Mouse (Mus musculus): ENCODE measurements at regions not wholly inside any gene's neighbourhood (a gene's known extent, or its start where the extent isn't known, plus 50 kb on each side); places are given as distances from the start of the nearest gene placed in this dataset.

GRCm38 (mm10) chr4:82099970-82100368 lies 605.6 kb downstream of the Nfib start:
- Histone ChIP-seq H3K79me2 (ENCODE audit: control insufficient read depth, insufficient read depth, low read length, poor library complexity) (no peaks in the 10 kb centered on the region), H3K36me3 (ENCODE audit: control insufficient read depth in 1 of 2, insufficient read depth in 2 of 2, low read length in 2 of 2) (no peaks in the 10 kb centered on the region), H3K9me3 (replicated peaks; ENCODE audit: insufficient read depth, low read length) (no peaks in the 10 kb centered on the region), H3K9ac (ENCODE audit: control insufficient read depth, low read depth, low read length, poor library complexity, severe bottlenecking) (no peak overlapping the region), H3K4me1 (ENCODE audit: control insufficient read depth in 1 of 2, insufficient read depth in 2 of 2, low read length in 2 of 2) (no peaks in the 10 kb centered on the region), H3K27me3 (ENCODE audit: control insufficient read depth in 1 of 2, insufficient read depth in 2 of 2, low read length in 2 of 2) (no peaks in the 10 kb centered on the region), H3K4me3 (ENCODE audit: control insufficient read depth in 1 of 2, insufficient read depth in 1 of 2, low read depth in 2 of 2, low read length in 2 of 2) (no peak overlapping the region), H3K27ac (ENCODE audit: control insufficient read depth, low read depth, low read length) (no peak overlapping the region)
- no peak for DNase-seq (ENCODE audit: low read depth, low spot score)
- no peak for TF ChIP-seq BHLHE40 (IDR thresholded peaks at IDR 0.05; ENCODE audit: borderline replicate concordance, low read depth, low read length)
- TF ChIP-seq SMC3 (IDR thresholded peaks at IDR 0.05; ENCODE audit: low read depth, low read length) = no peak

GRCm38 (mm10) chr4:82098986-82099969 lies 606.3 kb downstream of the Nfib start:
- TF ChIP-seq ZC3H11A (IDR thresholded peaks at IDR 0.05; ENCODE audit: low read depth, low read length) (no peak), HCFC1 (IDR thresholded peaks at IDR 0.05; ENCODE audit: low read depth, low read length) (no peak), TCF12 (IDR thresholded peaks at IDR 0.05; ENCODE audit: low read depth, low read length) (no peak), CHD1 (IDR thresholded peaks at IDR 0.05; ENCODE audit: low read depth, low read length) (no peak), RAD21 (IDR thresholded peaks at IDR 0.05; ENCODE audit: low read depth, low read length) (no peak), GATA1 (IDR thresholded peaks at IDR 0.05; ENCODE audit: low read depth, low read length) (no peak), MYB (IDR thresholded peaks at IDR 0.05; ENCODE audit: low read depth, low read length) (no peak), UBTF (IDR thresholded peaks at IDR 0.05; ENCODE audit: borderline replicate concordance, insufficient read depth, low read depth, low read length) (no peak)
- no peak overlapping the region for H3K4me3 ChIP-seq (ENCODE audit: control insufficient read depth in 1 of 2, insufficient read depth in 1 of 2, low read depth in 2 of 2, low read length in 2 of 2)
- H3K9ac ChIP-seq (ENCODE audit: control insufficient read depth, low read depth, low read length, poor library complexity, severe bottlenecking) = no peak overlapping the region
- no peaks in the 10 kb centered on the region for H3K79me2 ChIP-seq (ENCODE audit: control insufficient read depth, insufficient read depth, low read length, poor library complexity)
- H3K4me1 ChIP-seq (ENCODE audit: control insufficient read depth in 1 of 2, insufficient read depth in 2 of 2, low read length in 2 of 2) = no peaks in the 10 kb centered on the region
- no peaks in the 10 kb centered on the region for H3K9me3 ChIP-seq (replicated peaks; ENCODE audit: insufficient read depth, low read length)
- no peaks in the 10 kb centered on the region for H3K27me3 ChIP-seq (ENCODE audit: control insufficient read depth in 1 of 2, insufficient read depth in 2 of 2, low read length in 2 of 2)
- no peak overlapping the region for H3K27ac ChIP-seq (ENCODE audit: control insufficient read depth, low read depth, low read length)
- no peaks in the 10 kb centered on the region for H3K36me3 ChIP-seq (ENCODE audit: control insufficient read depth in 1 of 2, insufficient read depth in 2 of 2, low read length in 2 of 2)
- DNase-seq (ENCODE audit: low read depth, low spot score) = no peak

- no peak for TF ChIP-seq MXI1 (IDR thresholded peaks at IDR 0.05; ENCODE audit: low read depth, low read length)
- TF ChIP-seq MYC (IDR thresholded peaks at IDR 0.05; ENCODE audit: low read depth, low read length) = no peak
- TF ChIP-seq CTCF (IDR thresholded peaks at IDR 0.05 in 2 of 3, conservative IDR thresholded peaks at IDR 0.05 in 1 of 3; ENCODE audit: control insufficient read depth in 1 of 3, insufficient read depth in 1 of 3, low read depth in 2 of 3, low read length in 3 of 3, poor library complexity in 1 of 3, severe bottlenecking in 1 of 3) = no peak
- TF ChIP-seq JUND (IDR thresholded peaks at IDR 0.05; ENCODE audit: low read depth, low read length) = no peak
- no peak for TF ChIP-seq GABPA (IDR thresholded peaks at IDR 0.05; ENCODE audit: low read depth, low read length)
- TF ChIP-seq MEF2A (IDR thresholded peaks at IDR 0.05; ENCODE audit: extremely low read depth, insufficient replicate concordance, low read depth, low read length, poor library complexity, severe bottlenecking) = no peak
Measured at GRCm38 (mm10) chr4:82092296-82093230, 613.0 kb downstream of the Nfib start.

More at GRCm38 (mm10) chr4:82092296-82093230, 613.0 kb downstream of the Nfib start:
- Histone ChIP-seq H3K4me1 (ENCODE audit: control insufficient read depth in 1 of 2, insufficient read depth in 2 of 2, low read length in 2 of 2) (no peaks in the 10 kb centered on the region), H3K27ac (ENCODE audit: control insufficient read depth, low read depth, low read length) (no peak overlapping the region), H3K27me3 (ENCODE audit: control insufficient read depth in 1 of 2, insufficient read depth in 2 of 2, low read length in 2 of 2) (no peaks in the 10 kb centered on the region), H3K36me3 (ENCODE audit: control insufficient read depth in 1 of 2, insufficient read depth in 2 of 2, low read length in 2 of 2) (no peaks in the 10 kb centered on the region), H3K79me2 (ENCODE audit: control insufficient read depth, insufficient read depth, low read length, poor library complexity) (no peaks in the 10 kb centered on the region), H3K4me3 (ENCODE audit: control insufficient read depth in 1 of 2, insufficient read depth in 1 of 2, low read depth in 2 of 2, low read length in 2 of 2) (no peak overlapping the region), H3K9ac (ENCODE audit: control insufficient read depth, low read depth, low read length, poor library complexity, severe bottlenecking) (no peak overlapping the region), H3K9me3 (replicated peaks; ENCODE audit: insufficient read depth, low read length) (no peaks in the 10 kb centered on the region)
- DNase-seq (ENCODE audit: low read depth, low spot score) = no peak

Data from MEL (cell line).